Mouse (Mus musculus) stomach, postnatal 0 days (tissue): ENCODE measurements at regions not wholly inside any gene's neighbourhood (a gene's known extent, or its start where the extent isn't known, plus 50 kb on each side); places are given as distances from the start of the nearest gene placed in this dataset.

Experiments used
- CTCF ChIP-seq: IDR thresholded peaks from 2 replicates; pipeline ENCODE4 v1.5.1; 2016; ENCODE audit warnings: antibody characterized with exemption, low read depth, mild to moderate bottlenecking, moderate library complexity
- EP300 ChIP-seq: optimal IDR thresholded peaks from 2 replicates; pipeline ENCODE3; 2016; ENCODE audit warnings: antibody characterized with exemption

DNA sequence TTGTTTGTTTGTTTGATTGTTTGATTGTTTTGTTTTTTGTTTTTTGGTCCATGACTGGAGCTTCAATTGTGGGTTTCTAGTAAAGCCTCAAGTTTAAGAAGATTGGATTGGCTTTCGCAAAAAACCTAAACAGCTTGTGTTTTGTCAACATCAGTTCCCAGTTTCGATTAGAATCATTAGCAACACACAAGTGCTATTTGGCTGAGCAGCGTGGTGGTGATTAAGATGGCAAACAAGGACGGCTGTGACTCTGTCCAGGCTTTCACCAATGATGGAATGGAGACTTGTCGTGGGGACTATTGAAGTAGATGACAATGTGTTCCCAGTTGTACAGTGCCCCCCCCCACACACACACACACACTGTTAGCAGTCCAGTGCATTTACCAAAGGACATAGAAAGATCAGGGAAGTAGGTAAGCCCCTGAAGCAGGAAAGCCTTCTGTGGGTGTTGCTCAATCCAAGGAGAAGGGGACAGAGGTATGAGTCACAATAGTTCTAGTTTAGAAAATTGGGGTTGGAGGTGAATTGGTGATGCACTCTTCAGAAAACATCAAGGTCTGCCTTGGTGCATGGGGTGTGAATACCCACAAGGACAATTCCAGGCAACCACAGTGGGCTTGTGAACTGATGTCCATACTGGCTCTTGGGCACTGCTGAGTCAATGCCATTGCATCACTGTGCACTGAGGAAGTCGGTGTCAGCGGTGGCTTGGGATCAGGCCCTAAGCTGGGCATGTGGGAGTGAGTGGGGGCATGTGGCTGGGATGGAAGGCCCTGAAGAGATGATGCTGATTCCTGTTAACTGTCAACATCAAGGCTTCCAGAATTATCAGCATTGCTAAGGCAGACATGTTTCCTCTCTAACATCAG is 174.5 kb upstream of the Cox10 start:
- no peak for TF ChIP-seq CTCF
- no peak for TF ChIP-seq EP300
